Mouse (Mus musculus): ENCODE results near the gene Olfr1441. TPM values are rescaled to one million over a fixed set of nuclear protein-coding genes. Genes with fewer than 3 reads are reported as not detected.

Gene Olfr1441
- total RNA-seq, 4 experiments from 2014 or later: not detected

DNA sequence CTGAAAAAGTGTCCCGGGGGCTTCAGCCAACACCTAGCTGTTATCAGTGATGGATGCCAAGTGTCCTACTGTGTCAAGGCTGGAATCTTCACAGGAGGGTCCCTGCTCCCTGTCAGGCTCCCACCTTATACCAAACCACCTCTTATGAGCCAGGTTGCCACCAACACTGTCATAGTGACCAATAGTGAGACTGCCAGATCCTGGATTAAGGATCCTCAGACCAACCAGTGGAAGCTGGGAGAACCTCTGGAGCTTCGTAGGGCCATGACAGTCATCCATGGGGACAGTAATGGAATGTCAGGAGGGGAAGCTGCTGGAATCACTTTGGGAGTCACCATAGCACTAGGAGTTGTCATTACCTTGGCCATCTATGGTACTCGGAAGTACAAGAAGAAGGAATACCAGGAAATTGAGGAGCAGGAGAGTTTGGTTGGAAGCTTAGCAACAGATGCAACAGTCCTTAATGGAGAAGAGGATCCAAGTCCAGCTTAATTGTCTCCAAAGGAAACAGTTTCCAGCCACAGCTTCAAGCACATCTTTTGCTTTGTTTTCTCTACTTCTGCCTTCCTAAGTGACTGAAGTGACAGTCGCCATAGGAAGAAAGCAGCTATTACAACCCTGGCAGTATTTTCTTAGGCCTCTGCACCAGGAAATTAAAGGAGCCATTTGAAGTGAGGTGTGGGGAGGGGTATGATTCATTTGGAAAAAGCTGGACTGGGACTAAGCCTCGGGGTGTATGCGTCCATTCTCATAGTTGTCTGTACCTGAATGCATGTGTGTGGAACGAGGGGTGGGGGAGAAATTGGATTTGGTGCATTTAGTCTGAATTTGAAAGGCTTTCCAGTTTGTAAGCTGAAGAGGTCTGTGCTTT, 45.9 kb downstream of the Olfr1441 start:
- no peak for DNase-seq (ENCODE audit: low spot score)

DNA sequence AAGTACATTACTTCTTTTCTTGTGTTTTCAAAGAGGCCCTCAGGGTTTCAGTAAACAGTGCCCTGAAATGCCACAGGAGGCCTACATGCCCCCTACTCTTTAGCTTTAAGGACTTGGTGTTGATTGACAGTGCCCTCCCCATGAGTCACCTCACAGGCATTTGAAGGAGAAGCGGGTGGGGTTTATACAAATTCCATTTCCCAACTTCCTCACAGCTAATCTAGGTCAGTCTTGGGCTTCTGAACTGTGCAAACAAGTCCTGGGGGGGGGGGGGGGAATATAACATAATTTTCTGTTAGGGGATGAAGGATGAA, 46.4 kb downstream of the Olfr1441 start:
- no peak for DNase-seq (ENCODE audit: low spot score)

DNA sequence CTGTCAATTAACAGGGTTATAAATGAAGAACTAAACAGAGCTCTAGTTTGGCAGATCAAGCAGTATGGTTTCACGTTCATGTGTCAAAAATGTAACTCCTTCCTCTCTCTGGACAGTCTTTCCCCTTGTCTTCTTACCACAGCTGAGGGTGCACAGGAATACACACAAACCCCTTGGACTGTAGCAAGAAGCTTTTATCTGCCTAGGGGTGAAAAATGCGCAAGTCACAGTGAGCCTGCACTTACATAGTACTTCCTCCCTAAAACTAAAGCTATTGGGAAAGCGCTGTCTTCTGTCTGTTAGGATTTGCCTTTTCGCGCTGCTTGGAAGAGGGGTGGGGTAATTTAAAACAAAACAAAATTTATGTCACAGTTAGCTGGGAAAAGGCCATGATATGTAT, 46.9 kb downstream of the Olfr1441 start:
- DNase-seq (ENCODE audit: low spot score): no peak

DNA sequence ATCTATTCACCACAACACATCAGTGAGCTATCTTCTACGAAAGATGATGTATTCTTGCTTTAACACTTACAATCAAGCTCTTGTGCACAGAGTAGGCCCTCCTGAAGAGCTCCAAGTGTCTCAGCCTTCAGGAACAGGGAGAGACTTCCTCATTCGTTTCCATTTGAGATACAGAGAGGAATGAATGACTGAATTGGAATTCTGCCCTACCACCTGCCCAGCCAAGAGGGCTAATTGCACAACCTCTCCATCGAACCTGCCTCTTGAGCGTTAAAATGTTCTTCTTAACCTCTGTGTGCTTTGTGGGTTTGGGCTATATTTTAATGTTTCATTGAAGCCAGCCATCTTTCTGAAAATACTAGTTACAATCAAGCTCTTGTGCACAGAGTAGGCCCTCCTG, 47.4 kb downstream of the Olfr1441 start:
- no peak for DNase-seq (ENCODE audit: low spot score)

DNA sequence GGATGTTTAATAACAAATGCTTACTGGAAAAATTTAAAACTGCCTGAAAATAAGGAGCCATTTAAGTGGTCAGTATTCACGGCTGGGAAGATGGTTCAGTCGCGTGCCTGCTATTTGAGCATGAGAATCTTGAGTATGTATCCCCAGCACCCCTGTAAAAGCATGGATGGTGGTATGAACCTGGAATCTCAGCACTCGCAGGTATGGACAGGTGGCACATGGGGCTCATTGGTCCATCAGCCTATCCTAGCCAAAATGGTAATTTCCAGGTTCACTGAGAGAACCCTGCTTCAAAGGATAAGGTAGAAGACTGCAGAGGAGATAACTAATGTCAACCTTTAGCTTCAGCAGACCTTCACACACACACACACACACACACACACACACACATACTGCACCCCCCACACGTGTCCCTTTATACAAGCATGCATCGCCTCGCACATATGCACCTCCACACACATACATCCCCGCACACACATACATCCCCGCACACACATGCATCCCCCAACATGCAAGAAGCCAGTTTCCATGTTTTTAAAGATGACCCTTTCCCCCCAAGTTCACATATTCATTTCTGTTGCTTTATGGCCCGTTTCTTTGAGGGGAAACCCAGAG, 48.4 kb downstream of the Olfr1441 start:
- no peak for DNase-seq (ENCODE audit: low spot score)

DNA sequence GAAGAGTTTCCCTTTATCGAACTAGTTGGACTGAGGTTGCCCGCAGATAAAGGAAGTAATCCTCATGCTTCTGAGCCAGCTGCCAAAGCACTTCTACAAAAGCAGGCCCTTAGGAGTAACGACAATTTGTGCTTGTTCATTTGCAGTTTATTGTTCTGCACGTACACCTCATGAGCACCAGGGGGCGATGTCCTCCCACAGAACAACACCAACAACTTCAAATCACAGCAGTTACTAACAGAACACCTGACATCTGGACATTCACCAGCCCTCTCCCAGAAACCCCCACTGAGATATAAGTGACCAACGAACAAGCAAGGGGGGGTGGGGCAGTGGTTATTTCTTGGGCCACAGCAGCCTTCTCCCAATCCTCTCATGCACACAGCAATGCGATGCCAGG, 49.0 kb downstream of the Olfr1441 start:
- peak; percentile 67 for DNase-seq (ENCODE audit: low spot score)

DNA sequence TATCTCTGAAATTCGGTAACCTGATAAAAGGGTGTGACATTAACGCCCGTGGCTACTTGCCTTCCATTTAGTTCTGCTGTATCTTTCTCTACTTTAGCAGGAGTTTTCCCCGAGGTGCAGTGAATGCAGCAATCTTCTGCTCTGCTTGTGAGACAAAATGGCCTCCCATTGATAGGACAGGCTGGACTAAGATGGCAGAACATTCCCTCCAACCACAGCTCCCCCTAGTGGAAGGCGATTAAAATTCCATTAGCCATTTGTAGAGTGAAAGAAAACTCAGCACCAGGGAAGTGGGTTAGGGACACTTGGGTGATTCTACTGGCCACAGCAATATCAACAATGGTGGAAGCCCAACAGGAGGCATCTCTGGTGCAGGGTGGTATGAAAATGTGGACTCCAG, 50.2 kb downstream of the Olfr1441 start:
- DNase-seq (ENCODE audit: low spot score): no peak

DNA sequence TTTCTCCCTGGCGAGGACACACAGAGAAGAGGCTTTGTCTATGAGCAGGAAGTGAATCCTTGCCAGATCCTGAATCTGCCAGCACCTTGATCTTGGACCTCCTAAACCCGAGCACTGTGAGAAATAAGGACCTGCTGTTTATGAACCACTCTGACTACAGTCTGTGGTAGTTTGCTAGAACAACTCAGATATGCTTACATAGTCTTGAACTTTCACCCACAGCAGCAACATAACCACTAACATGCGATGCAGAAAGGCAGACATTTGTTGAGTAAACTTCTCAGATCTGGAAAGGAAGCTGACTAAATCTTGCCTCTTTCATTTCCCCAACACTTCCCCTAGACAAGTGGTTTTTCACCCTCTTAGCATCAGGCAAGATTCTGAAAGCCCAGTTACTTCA, 54.6 kb downstream of the Olfr1441 start:
- DNase-seq (ENCODE audit: low spot score): no peak

DNA sequence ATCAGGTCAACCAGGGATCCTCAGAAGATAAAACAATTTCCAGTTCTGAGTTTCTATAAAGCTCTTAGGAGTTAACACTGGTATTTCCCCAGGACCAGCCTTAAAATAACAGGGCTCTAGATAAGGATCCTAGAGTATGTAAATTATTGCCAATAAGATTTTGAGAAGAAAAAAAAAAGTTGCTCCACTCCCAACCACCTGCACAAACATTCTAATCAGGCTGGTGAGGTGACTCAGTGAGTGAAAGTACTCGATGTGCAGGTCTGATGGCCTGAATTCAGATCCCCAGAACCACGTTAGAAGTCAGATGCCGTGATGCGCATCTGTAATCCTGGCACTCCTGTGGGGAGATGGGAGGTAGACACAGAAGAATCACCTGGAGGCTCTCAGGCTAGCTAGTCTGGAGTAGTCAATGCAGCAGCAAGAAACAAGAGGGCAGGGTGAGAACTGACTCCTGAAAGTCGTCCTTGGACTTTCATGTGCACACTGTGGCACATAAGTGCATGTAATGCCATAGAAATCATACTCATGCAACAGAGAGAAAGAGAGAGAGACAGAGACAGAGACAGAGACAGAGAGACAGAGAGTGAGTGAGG, 55.2 kb downstream of the Olfr1441 start:
- DNase-seq (ENCODE audit: low spot score): no peak

Other genes starting within 250 kb of the Olfr1441 start
- gene Olfr1555-ps1, start 247.3 kb upstream of the Olfr1441 start, total RNA-seq (2022): not detected
- gene Olfr1431, start 216.8 kb upstream of the Olfr1441 start, total RNA-seq (2022): not detected
- gene Olfr1432, start 184.8 kb upstream of the Olfr1441 start, total RNA-seq (2022): not detected
- not detected for gene Olfr262, start 175.8 kb upstream of the Olfr1441 start, total RNA-seq (2022)
- gene Olfr235, start 156.4 kb upstream of the Olfr1441 start, total RNA-seq (2022): not detected
- gene Olfr1434, start 137.6 kb upstream of the Olfr1441 start, total RNA-seq (2022): not detected
- gene Olfr1436, start 118.3 kb upstream of the Olfr1441 start, total RNA-seq (2022): not detected
- not detected for gene Olfr1437, start 92.3 kb upstream of the Olfr1441 start, total RNA-seq (2022)
- not detected for gene Olfr1438-ps1, start 81.5 kb upstream of the Olfr1441 start, total RNA-seq (2022)
- gene Olfr1440, start 30.2 kb upstream of the Olfr1441 start, total RNA-seq (2022): not detected
- not detected for gene Pfpl, start 10.5 kb downstream of the Olfr1441 start, total RNA-seq (2022)
- gene Mpeg1, start 43.3 kb downstream of the Olfr1441 start, total RNA-seq (2022): 10 to 100 TPM in 1 of 4 experiments, 1 to 10 TPM in 3; 5.5 to 14.8 (median 6.2) TPM
- gene Dtx4, start 84.0 kb downstream of the Olfr1441 start, total RNA-seq (2022): 1 to 10 TPM; 4.1 to 5.4 (median 4.7) TPM
- 1 to 10 TPM; 2.6 to 6.7 (median 3.8) TPM for gene Fam111a, start 128.3 kb downstream of the Olfr1441 start, total RNA-seq (2022)
- not detected for gene Gm4952, start 182.5 kb downstream of the Olfr1441 start, total RNA-seq (2022)
- gene Glyat, start 215.9 kb downstream of the Olfr1441 start, total RNA-seq (2022): not detected